Mouse (Mus musculus) midbrain, postnatal 0 days (tissue): ENCODE measurements around the gene Ugt1a8. TPM values are rescaled to one million over a fixed set of nuclear protein-coding genes. Genes with fewer than 3 reads are reported as not detected.
A peak's percentile ranks its signal among the peaks of the same experiment; 100 is the strongest.

Experiments used
- ATAC-seq: fragments of 200-750 bp; cut with Nextera tagmentation; 2 replicates; pipeline ENCODE4 v1.8.0; 2017; ENCODE audit warnings: moderate number of reproducible peaks, mild to moderate bottlenecking, moderate TSS enrichment, moderate library complexity; ENCODE audit not compliant: low FRiP score
- DNase-seq: peaks from one replicate; pipeline ENCODE4 v3.0.0-alpha.2; 2015; ENCODE audit warnings: low spot score
- H3K27ac ChIP-seq: fragments of 300-500 bp; sonication (generic); 2 replicates; pipeline ENCODE4 v1.5.1; 2014; ENCODE audit warnings: low read depth, mild to moderate bottlenecking, low read length, mixed read lengths
- H3K27me3 ChIP-seq: fragments of 300-500 bp; sonication (generic); 2 replicates; pipeline ENCODE4 v1.6.1; 2014; ENCODE audit warnings: low read length, control low read depth, mixed read lengths; ENCODE audit not compliant: insufficient read depth
- H3K36me3 ChIP-seq: fragments of 300-500 bp; sonication (generic); 2 replicates; pipeline ENCODE4 v1.6.1; 2014; ENCODE audit warnings: low read length, control low read depth, mixed read lengths; ENCODE audit not compliant: insufficient read depth
- H3K4me1 ChIP-seq: fragments of 300-500 bp; sonication (generic); 2 replicates; pipeline ENCODE4 v1.6.1; 2014; ENCODE audit warnings: mild to moderate bottlenecking, control low read depth, antibody characterized with exemption, low read length, mixed read lengths; ENCODE audit not compliant: insufficient read depth
- H3K4me2 ChIP-seq: fragments of 300-500 bp; sonication (generic); 2 replicates; pipeline ENCODE4 v1.6.1; 2014; ENCODE audit warnings: low read depth, mild to moderate bottlenecking, low read length, mixed read lengths; ENCODE audit not compliant: poor library complexity, severe bottlenecking
- H3K4me3 ChIP-seq: fragments of 300-500 bp; sonication (generic); 2 replicates; pipeline ENCODE4 v1.5.1; 2014; ENCODE audit warnings: low read depth, mild to moderate bottlenecking, low read length, moderate library complexity
- H3K9ac ChIP-seq: fragments of 300-500 bp; sonication (generic); replicated peaks from 2 replicates; pipeline ENCODE4 v1.6.1; 2014; ENCODE audit warnings: mild to moderate bottlenecking, low read length, moderate library complexity, mixed read lengths; ENCODE audit not compliant: poor library complexity, severe bottlenecking
- H3K9me3 ChIP-seq: fragments of 300-500 bp; sonication (generic); 2 replicates; pipeline ENCODE4 v1.6.1; 2016; ENCODE audit warnings: low read length, control low read depth
- CTCF ChIP-seq: IDR thresholded peaks from 2 replicates; pipeline ENCODE4 v1.5.1; 2016; ENCODE audit warnings: antibody characterized with exemption, mild to moderate bottlenecking
- WGBS: fragments of 180-500 bp; shearing (Covaris S2); extraction: QIAGEN DNeasy Blood & Tissue Kit; methylation state at CpG from one replicate; pipeline ENCODE4 v1.1.7; 2014; 5-methylcytosine and 5-hydroxymethylcytosine counted together
- polyA plus RNA-seq: library from polyadenylated mRNA; unstranded; fragments of >200 nt; fragmentation: Nextera tagmentation; extraction: Ambion mirVana; gene quantifications from 2 replicates; pipeline ENCODE4 v1.2.1, GENCODE M21; 2015
- total RNA-seq: library from RNA; depleted of rRNA; stranded (reverse); fragments of >200 nt; gene quantifications from 2 replicates; pipeline ENCODE4 v1.2.3, GENCODE M21; 2014

Ugt1a8 gene
- total and polyA plus RNA-seq, 2 experiments from 2014 or later = not detected

DNA sequence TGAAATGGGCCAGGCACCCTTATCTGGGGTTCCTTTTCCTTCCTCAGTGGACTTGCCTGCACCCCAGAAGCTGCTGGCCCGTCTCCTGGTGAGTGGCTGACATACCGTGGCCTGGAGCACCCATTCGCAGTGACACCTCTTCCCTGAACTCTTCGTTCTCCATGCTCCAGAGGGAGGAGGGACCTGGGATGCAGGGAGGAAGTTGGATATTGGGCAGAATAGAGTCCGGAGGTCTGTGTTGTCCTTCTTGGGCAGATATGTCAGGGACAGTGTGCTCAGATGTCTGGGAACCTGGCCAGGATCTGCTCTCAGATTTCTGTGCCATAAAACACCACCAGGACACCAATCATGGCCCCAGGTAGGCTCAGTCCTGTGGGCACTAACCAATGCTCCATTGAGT, 152.5 kb downstream of the Ugt1a8 start:
- H3K9ac ChIP-seq = no peak overlapping the region
- no peak overlapping the region for H3K4me3 ChIP-seq
- no peaks in the 10 kb centered on the region for H3K36me3 ChIP-seq
- no peaks in the 10 kb centered on the region for H3K4me1 ChIP-seq
- H3K4me2 ChIP-seq = no peak overlapping the region
- H3K27ac ChIP-seq = no peak overlapping the region
- ATAC-seq (no peak), DNase-seq (no peak)
- H3K9me3 ChIP-seq = peaks cover 97% of the 10 kb centered on the region
- 71% methylated on average over 5 of the region's 5 CpGs for WGBS
- no peaks in the 10 kb centered on the region for H3K27me3 ChIP-seq
- no peak for TF ChIP-seq CTCF

DNA sequence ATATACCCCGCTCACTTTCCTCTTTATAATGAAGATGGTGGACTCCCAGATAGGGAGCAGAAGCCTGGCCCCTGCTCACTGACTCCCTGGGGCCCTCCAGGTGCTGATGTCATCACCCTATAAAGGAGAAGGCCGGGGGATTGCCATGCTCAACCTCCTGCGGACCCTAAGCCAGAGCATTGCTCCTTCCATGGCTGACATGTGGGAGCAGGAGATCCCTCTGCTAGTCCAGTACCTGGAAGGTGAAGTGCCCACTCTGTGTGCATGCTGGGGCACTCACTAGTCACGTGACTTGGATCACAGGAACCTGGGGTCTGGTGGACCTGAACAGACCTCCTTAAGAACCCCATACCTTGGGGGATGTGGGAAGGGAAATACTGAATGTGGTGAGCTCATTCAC, 153.0 kb downstream of the Ugt1a8 start:
- no peak for DNase-seq
- Histone ChIP-seq H3K27ac (no peak overlapping the region), H3K27me3 (no peaks in the 10 kb centered on the region), H3K4me1 (no peaks in the 10 kb centered on the region), H3K4me3 (no peak overlapping the region), H3K9ac (no peak overlapping the region), H3K36me3 (no peaks in the 10 kb centered on the region), H3K4me2 (no peak overlapping the region), H3K9me3 (peaks cover 97% of the 10 kb centered on the region)
- TF ChIP-seq CTCF = no peak
- ATAC-seq = peak; percentile 8; the same call in 1 of the 2 replicates
- WGBS = 71% methylated on average over 4 of the region's 4 CpGs

GRCm38 (mm10) chr1:88243861-88244260, 156.2 kb downstream of the Ugt1a8 start:
- H3K27me3 ChIP-seq = no peaks in the 10 kb centered on the region
- no peak for TF ChIP-seq CTCF
- no peak overlapping the region for H3K27ac ChIP-seq
- no peaks in the 10 kb centered on the region for H3K4me1 ChIP-seq
- ATAC-seq (no peak), DNase-seq (no peak)
- WGBS = 66% methylated on average over 5 of the region's 5 CpGs
- no peak overlapping the region for H3K9ac ChIP-seq
- no peak overlapping the region for H3K4me2 ChIP-seq
- H3K9me3 ChIP-seq = peaks cover 100% of the 10 kb centered on the region
- no peak overlapping the region for H3K4me3 ChIP-seq
- H3K36me3 ChIP-seq = no peaks in the 10 kb centered on the region

- H3K4me1 ChIP-seq = no peaks in the 10 kb centered on the region
- no peak for DNase-seq
- no peak overlapping the region for H3K9ac ChIP-seq
- H3K4me3 ChIP-seq = no peak overlapping the region
- H3K27ac ChIP-seq = no peak overlapping the region
- WGBS = 75% methylated on average over 6 of the region's 6 CpGs
- ATAC-seq = no peak; the same call in 1 of the 2 replicates
- H3K9me3 ChIP-seq = peaks cover 100% of the 10 kb centered on the region
- H3K27me3 ChIP-seq = no peaks in the 10 kb centered on the region
- no peak overlapping the region for H3K4me2 ChIP-seq
- no peaks in the 10 kb centered on the region for H3K36me3 ChIP-seq
- TF ChIP-seq CTCF = no peak
Observed at GRCm38 (mm10) chr1:88245881-88246280, 158.3 kb downstream of the Ugt1a8 start.

- no peak overlapping the region for H3K27ac ChIP-seq
- WGBS = 44% methylated on average over 6 of the region's 6 CpGs
- peaks cover 100% of the 10 kb centered on the region for H3K9me3 ChIP-seq
- no peak for TF ChIP-seq CTCF
- H3K4me3 ChIP-seq = no peak overlapping the region
- no peaks in the 10 kb centered on the region for H3K27me3 ChIP-seq
- no peaks in the 10 kb centered on the region for H3K4me1 ChIP-seq
- no peak overlapping the region for H3K9ac ChIP-seq
- no peak for ATAC-seq
- H3K4me2 ChIP-seq = no peak overlapping the region
- H3K36me3 ChIP-seq = no peaks in the 10 kb centered on the region
- DNase-seq = no peak
Observed at GRCm38 (mm10) chr1:88246386-88246785, 158.8 kb downstream of the Ugt1a8 start.

- peaks cover 97% of the 10 kb centered on the region for H3K9me3 ChIP-seq
- H3K27me3 ChIP-seq = no peaks in the 10 kb centered on the region
- no peaks in the 10 kb centered on the region for H3K36me3 ChIP-seq
- H3K4me1 ChIP-seq = no peaks in the 10 kb centered on the region
- no peak overlapping the region for H3K4me3 ChIP-seq
- no peak overlapping the region for H3K4me2 ChIP-seq
- no peak for ATAC-seq
- H3K9ac ChIP-seq = no peak overlapping the region
- TF ChIP-seq CTCF = no peak
- no peak overlapping the region for H3K27ac ChIP-seq
- 50% methylated on average over 2 of the region's 2 CpGs for WGBS
- no peak for DNase-seq
Observed at GRCm38 (mm10) chr1:88247660-88248059, 160.0 kb downstream of the Ugt1a8 start.
